Mouse (Mus musculus) MEL (cell line): ENCODE data around the gene Rnf157. TPM values are rescaled to one million over a fixed set of nuclear protein-coding genes. Genes with fewer than 3 reads are reported as not detected.
A peak's percentile ranks its signal among the peaks of the same experiment; 100 is the strongest.

Experiments
- DNase-seq: peaks from one replicate; pipeline ENCODE4 v3.0.0; 2011; ENCODE audit warnings: low read depth, low spot score
- H3K27ac ChIP-seq: 2 replicates; pipeline ENCODE4 v1.5.1; 2012; ENCODE audit warnings: low read depth, mild to moderate bottlenecking, control low read depth, low read length, moderate library complexity; ENCODE audit not compliant: control insufficient read depth
- H3K27me3 ChIP-seq, 2 experiments: fragments of 150-350 bp in 1 of 2; sonication (generic) in 1 of 2; 2 replicates each; pipeline ENCODE4 v1.6.1; 2012; ENCODE audit warnings: low read length in 2 of 2, mild to moderate bottlenecking in 2 of 2, improper control_type of control experiment in 1 of 2, moderate library complexity in 1 of 2; ENCODE audit not compliant: insufficient read depth in 2 of 2, control insufficient read depth in 1 of 2
- H3K36me3 ChIP-seq, 2 experiments: 2 replicates each; pipeline ENCODE4 v1.6.1; 2012 to 2014; ENCODE audit warnings: low read length in 2 of 2, improper control_type of control experiment in 1 of 2, inconsistent platforms in 1 of 2, mild to moderate bottlenecking in 1 of 2; ENCODE audit not compliant: insufficient read depth in 2 of 2, control insufficient read depth in 1 of 2
- H3K4me1 ChIP-seq, 2 experiments: fragments of 150-350 bp in 1 of 2; sonication (generic) in 1 of 2; 2 replicates each; pipeline ENCODE4 v1.6.1; 2012; ENCODE audit warnings: low read length in 2 of 2, improper control_type of control experiment in 1 of 2, mild to moderate bottlenecking in 1 of 2; ENCODE audit not compliant: insufficient read depth in 2 of 2, control insufficient read depth in 1 of 2
- H3K4me3 ChIP-seq, 2 experiments: fragments of 150-350 bp in 1 of 2; sonication (generic) in 1 of 2; 2 replicates each; pipeline ENCODE4 v1.5.1; 2012; ENCODE audit warnings: low read depth in 2 of 2, low read length in 2 of 2, mild to moderate bottlenecking in 2 of 2, moderate library complexity in 2 of 2, control low read depth in 1 of 2, improper control_type of control experiment in 1 of 2; ENCODE audit not compliant: control insufficient read depth in 1 of 2, insufficient read depth in 1 of 2
- H3K79me2 ChIP-seq: 2 replicates; pipeline ENCODE4 v1.6.1; 2012; ENCODE audit warnings: mild to moderate bottlenecking, low read length, moderate library complexity; ENCODE audit not compliant: control insufficient read depth, poor library complexity, insufficient read depth
- H3K9ac ChIP-seq: 2 replicates; pipeline ENCODE4 v1.6.1; 2012; ENCODE audit warnings: low read depth, mild to moderate bottlenecking, control low read depth, low read length, moderate library complexity; ENCODE audit not compliant: control insufficient read depth, poor library complexity, severe bottlenecking
- H3K9me3 ChIP-seq: fragments of 150-350 bp; sonication (generic); replicated peaks from 2 replicates; pipeline ENCODE4 v1.6.1; 2012; ENCODE audit warnings: mild to moderate bottlenecking, low read length, improper control_type of control experiment, moderate library complexity; ENCODE audit not compliant: insufficient read depth
- CHD1 ChIP-seq: IDR thresholded peaks from 2 replicates; pipeline ENCODE4 v1.6.1; 2012; ENCODE audit warnings: low read depth, mild to moderate bottlenecking, inconsistent platforms, low read length, improper control_type of control experiment
- CHD2 ChIP-seq: IDR thresholded peaks from 2 replicates; pipeline ENCODE4 v1.6.1; 2011; ENCODE audit warnings: low read length, improper control_type of control experiment
- CTCF ChIP-seq, 3 experiments: IDR thresholded peaks in 2 of 3; conservative IDR thresholded peaks in 1 of 3; 2 replicates each; pipeline ENCODE4 v1.5.1; 2011 to 2012; ENCODE audit warnings: low read length in 3 of 3, low read depth in 2 of 3, mild to moderate bottlenecking in 2 of 3, improper control_type of control experiment in 1 of 3, inconsistent platforms in 1 of 3, mixed read lengths in 1 of 3, moderate library complexity in 1 of 3; ENCODE audit not compliant: control insufficient read depth in 1 of 3, insufficient read depth in 1 of 3, poor library complexity in 1 of 3, severe bottlenecking in 1 of 3
- ELF1 ChIP-seq: IDR thresholded peaks from 2 replicates; pipeline ENCODE4 v1.6.1; 2014; ENCODE audit warnings: low read depth, mild to moderate bottlenecking, inconsistent platforms, low read length, improper control_type of control experiment, moderate library complexity
- EP300 ChIP-seq, 2 experiments: IDR thresholded peaks; 2 replicates each; pipeline ENCODE4 v1.6.1; 2011; ENCODE audit warnings: improper control_type of control experiment in 2 of 2, low read length in 2 of 2, low read depth in 1 of 2, mild to moderate bottlenecking in 1 of 2
- ETS1 ChIP-seq: IDR thresholded peaks from 2 replicates; pipeline ENCODE4 v1.6.1; 2012; ENCODE audit warnings: low read depth, mild to moderate bottlenecking, inconsistent platforms, low read length, improper control_type of control experiment, moderate library complexity
- GATA1 ChIP-seq: IDR thresholded peaks from 2 replicates; pipeline ENCODE4 v1.6.1; 2011; ENCODE audit warnings: low read depth, low read length, improper control_type of control experiment
- JUND ChIP-seq: IDR thresholded peaks from 2 replicates; pipeline ENCODE4 v1.6.1; 2011; ENCODE audit warnings: low read depth, mild to moderate bottlenecking, improper control_type of control experiment, low read length
- MAFK ChIP-seq: IDR thresholded peaks from 2 replicates; pipeline ENCODE4 v1.6.1; 2011; ENCODE audit warnings: low read depth, mild to moderate bottlenecking, low read length, improper control_type of control experiment, borderline replicate concordance
- MAX ChIP-seq: IDR thresholded peaks from 2 replicates; pipeline ENCODE4 v1.6.1; 2011; ENCODE audit warnings: low read length, improper control_type of control experiment
- MEF2A ChIP-seq: IDR thresholded peaks from 2 replicates; pipeline ENCODE4 v1.6.1; 2014; ENCODE audit warnings: low read depth, mild to moderate bottlenecking, inconsistent platforms, low read length, improper control_type of control experiment; ENCODE audit not compliant: poor library complexity, insufficient replicate concordance, severe bottlenecking; ENCODE audit errors: extremely low read depth
- MXI1 ChIP-seq: IDR thresholded peaks from 2 replicates; pipeline ENCODE4 v1.6.1; 2011; ENCODE audit warnings: mild to moderate bottlenecking, low read depth, low read length, improper control_type of control experiment
- MYC ChIP-seq: IDR thresholded peaks from 2 replicates; pipeline ENCODE4 v1.6.1; 2011; ENCODE audit warnings: low read depth, mild to moderate bottlenecking, low read length, improper control_type of control experiment, moderate library complexity
- NELFE ChIP-seq: IDR thresholded peaks from 2 replicates; pipeline ENCODE4 v1.6.1; 2011; ENCODE audit warnings: low read depth, low read length, improper control_type of control experiment
- NRF1 ChIP-seq: IDR thresholded peaks from 2 replicates; pipeline ENCODE4 v1.6.1; 2014; ENCODE audit warnings: low read depth, mild to moderate bottlenecking, inconsistent platforms, low read length, improper control_type of control experiment, moderate library complexity; ENCODE audit not compliant: poor library complexity, insufficient read depth, severe bottlenecking
- POLR2AphosphoS5 ChIP-seq: IDR thresholded peaks from 2 replicates; pipeline ENCODE4 v1.6.1; 2012; ENCODE audit warnings: low read depth, borderline replicate concordance, mild to moderate bottlenecking, inconsistent platforms, low read length, moderate library complexity, mixed read lengths
- RCOR1 ChIP-seq: IDR thresholded peaks from 2 replicates; pipeline ENCODE4 v1.6.1; 2012; ENCODE audit warnings: low read depth, mild to moderate bottlenecking, inconsistent platforms, low read length, improper control_type of control experiment
- SMC3 ChIP-seq: IDR thresholded peaks from 2 replicates; pipeline ENCODE4 v1.6.1; 2011; ENCODE audit warnings: low read depth, low read length, improper control_type of control experiment
- UBTF ChIP-seq: IDR thresholded peaks from 2 replicates; pipeline ENCODE4 v1.6.1; 2012; ENCODE audit warnings: low read depth, mild to moderate bottlenecking, inconsistent platforms, low read length, improper control_type of control experiment, moderate library complexity, borderline replicate concordance; ENCODE audit not compliant: insufficient read depth
- USF1 ChIP-seq: IDR thresholded peaks from 2 replicates; pipeline ENCODE4 v1.6.1; 2014; ENCODE audit warnings: low read depth, mild to moderate bottlenecking, inconsistent platforms, low read length, improper control_type of control experiment, moderate library complexity
- USF2 ChIP-seq, 2 experiments: IDR thresholded peaks; 2 replicates each; pipeline ENCODE4 v1.6.1; 2011 to 2012; ENCODE audit warnings: improper control_type of control experiment in 2 of 2, low read length in 2 of 2, borderline replicate concordance in 1 of 2, inconsistent platforms in 1 of 2, low read depth in 1 of 2, mild to moderate bottlenecking in 1 of 2; ENCODE audit not compliant: insufficient read depth in 1 of 2
- polyA plus RNA-seq, 2 experiments: library from polyadenylated mRNA; stranded (reverse) in 1 of 2; unstranded in 1 of 2; fragments of >175 nt in 1 of 2; fragments of >200 nt in 1 of 2; gene quantifications; 2 replicates each; pipeline versions ENCODE4 v1.2.1 to v1.2.4; 2012; ENCODE audit warnings: low replicate concordance in 2 of 2, low read depth in 1 of 2; ENCODE audit not compliant: insufficient read length in 2 of 2, insufficient read depth in 1 of 2, missing spikeins in 1 of 2
- total RNA-seq: library from RNA; depleted of rRNA; stranded (reverse); fragments of 300-350 nt; gene quantifications from 2 replicates; pipeline ENCODE4 v1.2.3, GENCODE M21; 2012

The Rnf157 gene
- total and polyA plus RNA-seq, 3 experiments: 7.5 to 10.9 TPM; not detected in 1

GRCm38 (mm10) chr11:116380767-116381166 lies 32.1 kb downstream of the Rnf157 start:
- Histone ChIP-seq H3K27ac (no peak overlapping the region), H3K9me3 (no peaks in the 10 kb centered on the region), H3K4me1 (no peaks in the 10 kb centered on the region), H3K27me3 (no peaks in the 10 kb centered on the region), H3K79me2 (no peaks in the 10 kb centered on the region), H3K9ac (no peak overlapping the region), H3K4me3 (no peak overlapping the region), H3K36me3 (0 out of 4 replicates have a peak, but pooled peaks cover 0 to 2% of the 10 kb centered on the region in 2 experiments)
- DNase-seq: no peak
- no peak for TF ChIP-seq MEF2A
- no peak for TF ChIP-seq CTCF (IDR thresholded peaks at IDR 0.05 in 2 of 3, conservative IDR thresholded peaks at IDR 0.05 in 1 of 3; ENCODE audit: control insufficient read depth in 1 of 3, insufficient read depth in 1 of 3, low read depth in 2 of 3, low read length in 3 of 3, poor library complexity in 1 of 3, severe bottlenecking in 1 of 3)
- TF ChIP-seq EP300 (IDR thresholded peaks at IDR 0.05; ENCODE audit: low read depth in 1 of 2, low read length in 2 of 2): no peak
- no peak for TF ChIP-seq NRF1
- TF ChIP-seq USF1: no peak
- no peak for TF ChIP-seq MXI1
- TF ChIP-seq RCOR1: no peak
- no peak for TF ChIP-seq JUND
- no peak for TF ChIP-seq SMC3
- TF ChIP-seq UBTF: no peak
- no peak for TF ChIP-seq CHD2

DNA sequence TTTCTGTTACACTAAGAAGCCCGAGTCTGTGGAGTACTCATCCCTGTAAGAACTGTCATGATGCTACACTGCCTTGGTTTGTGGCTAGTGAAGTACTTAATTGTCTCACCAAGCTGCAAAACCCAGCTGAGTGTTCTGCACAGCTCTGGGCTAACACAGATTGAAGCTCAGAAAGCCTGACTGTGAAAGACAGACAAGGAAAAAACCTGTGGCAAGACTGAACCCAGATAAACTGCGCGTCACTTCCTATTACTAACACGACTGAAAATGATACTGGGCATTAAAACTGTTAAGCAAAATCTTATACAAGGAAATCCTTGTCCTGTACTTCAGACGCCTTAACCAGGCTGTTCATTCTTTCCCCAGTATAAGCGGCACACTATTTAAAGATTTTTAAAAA lies 33.3 kb downstream of the Rnf157 start:
- no peaks in the 10 kb centered on the region for H3K27me3 ChIP-seq
- no peaks in the 10 kb centered on the region for H3K79me2 ChIP-seq
- peak; percentile 62 for DNase-seq
- H3K36me3 ChIP-seq: peaks cover 0 to 2% of the 10 kb centered on the region in 2 experiments; a peak in 1 of 4 replicates
- H3K27ac ChIP-seq: no peak overlapping the region
- no peaks in the 10 kb centered on the region for H3K4me1 ChIP-seq
- no peak for TF ChIP-seq CHD1
- TF ChIP-seq ELF1: no peak
- TF ChIP-seq ETS1: no peak
- no peak for TF ChIP-seq MAFK
- no peak for TF ChIP-seq POLR2AphosphoS5
- TF ChIP-seq USF2 (IDR thresholded peaks at IDR 0.05; ENCODE audit: borderline replicate concordance in 1 of 2, insufficient read depth in 1 of 2, low read depth in 1 of 2, low read length in 2 of 2): no peak
- no peak for TF ChIP-seq MYC
- no peak for TF ChIP-seq UBTF
- TF ChIP-seq SMC3: no peak
- TF ChIP-seq NRF1: no peak
- 0 out of 2 replicates have a peak, but pooled peaks have one; percentile 29 for TF ChIP-seq MAX
- TF ChIP-seq RCOR1: peak; percentile 95
- TF ChIP-seq EP300 (IDR thresholded peaks at IDR 0.05; ENCODE audit: low read depth in 1 of 2, low read length in 2 of 2): peak; percentile 34 to 54; a peak in 3 of 4 replicates
- peak; percentile 58; the same call in 1 of the 2 replicates for TF ChIP-seq GATA1
- no peak for TF ChIP-seq NELFE
- no peak for TF ChIP-seq CTCF (IDR thresholded peaks at IDR 0.05 in 2 of 3, conservative IDR thresholded peaks at IDR 0.05 in 1 of 3; ENCODE audit: control insufficient read depth in 1 of 3, insufficient read depth in 1 of 3, low read depth in 2 of 3, low read length in 3 of 3, poor library complexity in 1 of 3, severe bottlenecking in 1 of 3)
- H3K9me3 ChIP-seq: no peaks in the 10 kb centered on the region
- H3K9ac ChIP-seq: no peak overlapping the region
- H3K4me3 ChIP-seq: no peak overlapping the region
